Mouse (Mus musculus): Measurements from ENCODE around the gene Zfp148. TPM values are rescaled to one million over a fixed set of nuclear protein-coding genes. Genes with fewer than 3 reads are reported as not detected.
"Not testable (repeated sequence)": the region's sequence is repeated elsewhere in the genome, so short reads cannot be mapped to it uniquely, and the experiment has no call there.

Gene Zfp148
- polyA plus RNA-seq, 1 experiment = 5.4 TPM

GRCm38 (mm10) chr16:33479926-33480325, 99.3 kb downstream of the Zfp148 start:
- H3K27me3 ChIP-seq (ENCODE audit: control insufficient read depth, insufficient read depth, low read length) = no peaks in the 10 kb centered on the region
- H3K4me3 ChIP-seq (ENCODE audit: control insufficient read depth, low read depth, low read length) = no peak overlapping the region
- TF ChIP-seq POLR2A (IDR thresholded peaks at IDR 0.05; ENCODE audit: control insufficient read depth, low read depth, low read length) (no peak), CTCF (IDR thresholded peaks at IDR 0.05; ENCODE audit: control insufficient read depth, insufficient read depth, insufficient replicate concordance, low read depth, low read length) (no peak)
- H3K36me3 ChIP-seq (ENCODE audit: control insufficient read depth, insufficient read depth, low read length) = no peaks in the 10 kb centered on the region; the same call in 1 of the 2 replicates
- no peaks in the 10 kb centered on the region for H3K4me1 ChIP-seq (ENCODE audit: control insufficient read depth, insufficient read depth, low read length)
- H3K27ac ChIP-seq (ENCODE audit: control insufficient read depth, insufficient read depth, low read depth, low read length) = no peak overlapping the region

GRCm38 (mm10) chr16:33481148-33481547, 100.5 kb downstream of the Zfp148 start:
- Histone ChIP-seq H3K27me3 (ENCODE audit: control insufficient read depth, insufficient read depth, low read length) (no peaks in the 10 kb centered on the region), H3K4me3 (ENCODE audit: control insufficient read depth, low read depth, low read length) (no peak overlapping the region), H3K4me1 (ENCODE audit: control insufficient read depth, insufficient read depth, low read length) (no peaks in the 10 kb centered on the region), H3K36me3 (ENCODE audit: control insufficient read depth, insufficient read depth, low read length) (no peaks in the 10 kb centered on the region; the same call in 1 of the 2 replicates), H3K27ac (ENCODE audit: control insufficient read depth, insufficient read depth, low read depth, low read length) (no peak overlapping the region)
- TF ChIP-seq CTCF (IDR thresholded peaks at IDR 0.05; ENCODE audit: control insufficient read depth, insufficient read depth, insufficient replicate concordance, low read depth, low read length) = peak; percentile 26; the same call in 1 of the 2 replicates
- no peak for TF ChIP-seq POLR2A (IDR thresholded peaks at IDR 0.05; ENCODE audit: control insufficient read depth, low read depth, low read length)

GRCm38 (mm10) chr16:33482309-33482708, 101.7 kb downstream of the Zfp148 start:
- Histone ChIP-seq H3K4me3 (ENCODE audit: control insufficient read depth, low read depth, low read length) (no peak overlapping the region), H3K27ac (ENCODE audit: control insufficient read depth, insufficient read depth, low read depth, low read length) (no peak overlapping the region), H3K4me1 (ENCODE audit: control insufficient read depth, insufficient read depth, low read length) (no peaks in the 10 kb centered on the region), H3K36me3 (ENCODE audit: control insufficient read depth, insufficient read depth, low read length) (no peaks in the 10 kb centered on the region; the same call in 1 of the 2 replicates), H3K27me3 (ENCODE audit: control insufficient read depth, insufficient read depth, low read length) (no peaks in the 10 kb centered on the region)
- TF ChIP-seq POLR2A (IDR thresholded peaks at IDR 0.05; ENCODE audit: control insufficient read depth, low read depth, low read length) = no peak
- TF ChIP-seq CTCF (IDR thresholded peaks at IDR 0.05; ENCODE audit: control insufficient read depth, insufficient read depth, insufficient replicate concordance, low read depth, low read length) = no peak

GRCm38 (mm10) chr16:33487709-33488108, 107.1 kb downstream of the Zfp148 start:
- Histone ChIP-seq H3K4me3 (ENCODE audit: control insufficient read depth, low read depth, low read length) (no peak overlapping the region), H3K27me3 (ENCODE audit: control insufficient read depth, insufficient read depth, low read length) (no peaks in the 10 kb centered on the region), H3K36me3 (ENCODE audit: control insufficient read depth, insufficient read depth, low read length) (no peaks in the 10 kb centered on the region), H3K4me1 (ENCODE audit: control insufficient read depth, insufficient read depth, low read length) (no peaks in the 10 kb centered on the region), H3K27ac (ENCODE audit: control insufficient read depth, insufficient read depth, low read depth, low read length) (no peak overlapping the region)
- TF ChIP-seq CTCF (IDR thresholded peaks at IDR 0.05; ENCODE audit: control insufficient read depth, insufficient read depth, insufficient replicate concordance, low read depth, low read length) (no peak), POLR2A (IDR thresholded peaks at IDR 0.05; ENCODE audit: control insufficient read depth, low read depth, low read length) (no peak)

GRCm38 (mm10) chr16:33494374-33494773, 113.7 kb downstream of the Zfp148 start:
- TF ChIP-seq CTCF (IDR thresholded peaks at IDR 0.05; ENCODE audit: control insufficient read depth, insufficient read depth, insufficient replicate concordance, low read depth, low read length) (no peak), POLR2A (IDR thresholded peaks at IDR 0.05; ENCODE audit: control insufficient read depth, low read depth, low read length) (no peak)
- Histone ChIP-seq H3K36me3 (ENCODE audit: control insufficient read depth, insufficient read depth, low read length) (no peaks in the 10 kb centered on the region; the same call in 1 of the 2 replicates), H3K4me3 (ENCODE audit: control insufficient read depth, low read depth, low read length) (no peak overlapping the region), H3K27me3 (ENCODE audit: control insufficient read depth, insufficient read depth, low read length) (no peaks in the 10 kb centered on the region), H3K27ac (ENCODE audit: control insufficient read depth, insufficient read depth, low read depth, low read length) (no peak overlapping the region), H3K4me1 (ENCODE audit: control insufficient read depth, insufficient read depth, low read length) (no peaks in the 10 kb centered on the region)

- Histone ChIP-seq H3K27ac (ENCODE audit: control insufficient read depth, insufficient read depth, low read depth, low read length) (no peak overlapping the region), H3K4me1 (ENCODE audit: control insufficient read depth, insufficient read depth, low read length) (no peaks in the 10 kb centered on the region), H3K36me3 (ENCODE audit: control insufficient read depth, insufficient read depth, low read length) (no peaks in the 10 kb centered on the region), H3K27me3 (ENCODE audit: control insufficient read depth, insufficient read depth, low read length) (no peaks in the 10 kb centered on the region), H3K4me3 (ENCODE audit: control insufficient read depth, low read depth, low read length) (no peak overlapping the region)
- TF ChIP-seq CTCF (IDR thresholded peaks at IDR 0.05; ENCODE audit: control insufficient read depth, insufficient read depth, insufficient replicate concordance, low read depth, low read length) (no peak), POLR2A (IDR thresholded peaks at IDR 0.05; ENCODE audit: control insufficient read depth, low read depth, low read length) (no peak)
Observed at GRCm38 (mm10) chr16:33508082-33508481, 127.4 kb downstream of the Zfp148 start.

GRCm38 (mm10) chr16:33509231-33509630, 128.6 kb downstream of the Zfp148 start:
- H3K4me3 ChIP-seq (ENCODE audit: control insufficient read depth, low read depth, low read length); H3K36me3 ChIP-seq (ENCODE audit: control insufficient read depth, insufficient read depth, low read length); H3K4me1 ChIP-seq (ENCODE audit: control insufficient read depth, insufficient read depth, low read length); H3K27me3 ChIP-seq (ENCODE audit: control insufficient read depth, insufficient read depth, low read length); H3K27ac ChIP-seq (ENCODE audit: control insufficient read depth, insufficient read depth, low read depth, low read length): not testable (repeated sequence)

GRCm38 (mm10) chr16:33510856-33511255, 130.2 kb downstream of the Zfp148 start:
- H3K27ac ChIP-seq (ENCODE audit: control insufficient read depth, insufficient read depth, low read depth, low read length); H3K27me3 ChIP-seq (ENCODE audit: control insufficient read depth, insufficient read depth, low read length); H3K4me1 ChIP-seq (ENCODE audit: control insufficient read depth, insufficient read depth, low read length); H3K36me3 ChIP-seq (ENCODE audit: control insufficient read depth, insufficient read depth, low read length); H3K4me3 ChIP-seq (ENCODE audit: control insufficient read depth, low read depth, low read length): not testable (repeated sequence)

All from testis, adult 2 months (tissue).